Mouse (Mus musculus) limb, embryonic 15.5 days (tissue): ENCODE measurements at regions not wholly inside any gene's neighbourhood (a gene's known extent, or its start where the extent isn't known, plus 50 kb on each side); places are given as distances from the start of the nearest gene placed in this dataset.

Experiments used
- ATAC-seq: fragments of 200-750 bp; cut with Nextera tagmentation; 2 replicates; pipeline ENCODE4 v1.8.0; 2017; ENCODE audit warnings: low read depth, moderate TSS enrichment; ENCODE audit not compliant: insufficient number of reproducible peaks, low FRiP score, low TSS enrichment
- H3K27ac ChIP-seq: fragments of 300-500 bp; sonication (generic); 2 replicates; pipeline ENCODE4 v1.5.1; 2015; ENCODE audit warnings: moderate library complexity, mild to moderate bottlenecking, inconsistent platforms
- H3K27me3 ChIP-seq: fragments of 300-500 bp; sonication (generic); 2 replicates; pipeline ENCODE4 v1.6.1; 2015; ENCODE audit warnings: inconsistent platforms
- H3K36me3 ChIP-seq: fragments of 300-500 bp; sonication (generic); 2 replicates; pipeline ENCODE4 v1.6.1; 2015; ENCODE audit warnings: inconsistent platforms
- H3K4me1 ChIP-seq: fragments of 300-500 bp; sonication (generic); 2 replicates; pipeline ENCODE4 v1.6.1; 2015; ENCODE audit warnings: inconsistent platforms
- H3K4me2 ChIP-seq: fragments of 300-500 bp; sonication (generic); 2 replicates; pipeline ENCODE4 v1.6.1; 2015; ENCODE audit warnings: mild to moderate bottlenecking, inconsistent platforms
- H3K4me3 ChIP-seq: fragments of 300-500 bp; sonication (generic); 2 replicates; pipeline ENCODE4 v1.5.1; 2015; ENCODE audit warnings: mild to moderate bottlenecking, inconsistent platforms
- H3K9ac ChIP-seq: fragments of 300-500 bp; sonication (generic); 2 replicates; pipeline ENCODE4 v1.6.1; 2015; ENCODE audit warnings: inconsistent platforms
- H3K9me3 ChIP-seq: fragments of 300-500 bp; sonication (generic); 2 replicates; pipeline ENCODE4 v1.6.1; 2016; ENCODE audit warnings: inconsistent platforms
- WGBS: fragments of 180-500 bp; shearing (Covaris S2); methylation state at CpG from one replicate; pipeline ENCODE4 v1.1.7; 2015; 5-methylcytosine and 5-hydroxymethylcytosine counted together

GRCm38 (mm10) chr13:52334962-52335361, 196.1 kb downstream of the Diras2 start:
- Histone ChIP-seq H3K9ac (no peak overlapping the region), H3K36me3 (no peaks in the 10 kb centered on the region), H3K4me3 (no peak overlapping the region), H3K4me1 (no peaks in the 10 kb centered on the region), H3K9me3 (no peaks in the 10 kb centered on the region), H3K4me2 (no peak overlapping the region), H3K27ac (no peak overlapping the region), H3K27me3 (no peaks in the 10 kb centered on the region)
- no peak for ATAC-seq
- 68% methylated on average over 3 of the region's 3 CpGs for WGBS

- 55% methylated on average over 7 of the region's 7 CpGs for WGBS
- no peak overlapping the region for H3K4me3 ChIP-seq
- no peaks in the 10 kb centered on the region for H3K4me1 ChIP-seq
- no peaks in the 10 kb centered on the region for H3K27me3 ChIP-seq
- no peaks in the 10 kb centered on the region for H3K9me3 ChIP-seq
- no peak overlapping the region for H3K27ac ChIP-seq
- no peak for ATAC-seq
- H3K36me3 ChIP-seq, result no peaks in the 10 kb centered on the region
- H3K4me2 ChIP-seq, result no peak overlapping the region
- no peak overlapping the region for H3K9ac ChIP-seq
These were observed 193.1 kb downstream of the Diras2 start for GRCm38 (mm10) chr13:52337936-52338335.

GRCm38 (mm10) chr13:52339156-52339555, 191.9 kb downstream of the Diras2 start:
- no peak overlapping the region for H3K4me3 ChIP-seq
- H3K9ac ChIP-seq, result no peak overlapping the region
- no peaks in the 10 kb centered on the region for H3K4me1 ChIP-seq
- H3K27ac ChIP-seq, result no peak overlapping the region
- ATAC-seq, result no peak
- H3K27me3 ChIP-seq, result no peaks in the 10 kb centered on the region
- no peaks in the 10 kb centered on the region for H3K9me3 ChIP-seq
- H3K36me3 ChIP-seq, result no peaks in the 10 kb centered on the region
- 73% methylated on average over 10 of the region's 10 CpGs for WGBS
- H3K4me2 ChIP-seq, result no peak overlapping the region

- no peaks in the 10 kb centered on the region for H3K4me1 ChIP-seq
- WGBS, result 80% methylated on average over 8 of the region's 8 CpGs
- no peak overlapping the region for H3K4me3 ChIP-seq
- H3K9me3 ChIP-seq, result no peaks in the 10 kb centered on the region
- H3K9ac ChIP-seq, result no peak overlapping the region
- no peaks in the 10 kb centered on the region for H3K36me3 ChIP-seq
- no peak overlapping the region for H3K27ac ChIP-seq
- no peaks in the 10 kb centered on the region for H3K27me3 ChIP-seq
- ATAC-seq, result no peak
- H3K4me2 ChIP-seq, result no peak overlapping the region
These were observed 189.1 kb downstream of the Diras2 start for GRCm38 (mm10) chr13:52341981-52342380.

GRCm38 (mm10) chr13:52344383-52344782, 186.7 kb downstream of the Diras2 start:
- no peak overlapping the region for H3K27ac ChIP-seq
- no peak for ATAC-seq
- H3K27me3 ChIP-seq, result no peaks in the 10 kb centered on the region
- 75% methylated on average over 2 of the region's 2 CpGs for WGBS
- no peak overlapping the region for H3K4me2 ChIP-seq
- H3K4me3 ChIP-seq, result no peak overlapping the region
- H3K4me1 ChIP-seq, result no peaks in the 10 kb centered on the region
- H3K9me3 ChIP-seq, result no peaks in the 10 kb centered on the region
- no peaks in the 10 kb centered on the region for H3K36me3 ChIP-seq
- no peak overlapping the region for H3K9ac ChIP-seq

GRCm38 (mm10) chr13:52344853-52345252, 186.2 kb downstream of the Diras2 start:
- no peak for ATAC-seq
- Histone ChIP-seq H3K4me3 (no peak overlapping the region), H3K9me3 (no peaks in the 10 kb centered on the region), H3K27me3 (no peaks in the 10 kb centered on the region), H3K27ac (no peak overlapping the region), H3K4me1 (no peaks in the 10 kb centered on the region), H3K4me2 (no peak overlapping the region), H3K9ac (no peak overlapping the region), H3K36me3 (no peaks in the 10 kb centered on the region)
- 92% methylated on average over 3 of the region's 3 CpGs for WGBS

- 57% methylated on average over 13 of the region's 13 CpGs for WGBS
- H3K4me2 ChIP-seq, result no peak overlapping the region
- H3K9ac ChIP-seq, result no peak overlapping the region
- H3K27me3 ChIP-seq, result no peaks in the 10 kb centered on the region
- ATAC-seq, result no peak
- H3K4me3 ChIP-seq, result no peak overlapping the region
- H3K36me3 ChIP-seq, result no peaks in the 10 kb centered on the region
- H3K27ac ChIP-seq, result no peak overlapping the region
- no peaks in the 10 kb centered on the region for H3K4me1 ChIP-seq
- no peaks in the 10 kb centered on the region for H3K9me3 ChIP-seq
These were observed 185.6 kb downstream of the Diras2 start for GRCm38 (mm10) chr13:52345375-52346026.

- Histone ChIP-seq H3K9ac (no peak overlapping the region), H3K4me1 (no peaks in the 10 kb centered on the region), H3K27ac (no peak overlapping the region), H3K27me3 (no peaks in the 10 kb centered on the region), H3K4me2 (no peak overlapping the region), H3K9me3 (no peaks in the 10 kb centered on the region), H3K36me3 (no peaks in the 10 kb centered on the region), H3K4me3 (no peak overlapping the region)
- no peak for ATAC-seq
- 82% methylated on average over 5 of the region's 5 CpGs for WGBS
These were observed 185.1 kb downstream of the Diras2 start for GRCm38 (mm10) chr13:52346027-52346375.

- no peaks in the 10 kb centered on the region for H3K27me3 ChIP-seq
- WGBS, result 53% methylated on average over 2 of the region's 2 CpGs
These were observed 183.4 kb downstream of the Diras2 start for GRCm38 (mm10) chr13:52347631-52348030.

GRCm38 (mm10) chr13:52349606-52350005, 181.5 kb downstream of the Diras2 start:
- Histone ChIP-seq H3K27ac (no peak overlapping the region), H3K4me1 (no peaks in the 10 kb centered on the region)
- 78% methylated on average over 5 of the region's 5 CpGs for WGBS

More at GRCm38 (mm10) chr13:52347631-52348030, 183.4 kb downstream of the Diras2 start:
- no peaks in the 10 kb centered on the region for H3K9me3 ChIP-seq
- no peaks in the 10 kb centered on the region for H3K36me3 ChIP-seq
- no peak overlapping the region for H3K4me3 ChIP-seq
- no peak for ATAC-seq
- H3K4me1 ChIP-seq, result no peaks in the 10 kb centered on the region
- no peak overlapping the region for H3K27ac ChIP-seq
- no peak overlapping the region for H3K4me2 ChIP-seq
- no peak overlapping the region for H3K9ac ChIP-seq

GRCm38 (mm10) chr13:52352576-52352975, 178.5 kb downstream of the Diras2 start:
- no peak overlapping the region for H3K4me2 ChIP-seq
- WGBS, result 60% methylated on average over 4 of the region's 4 CpGs
- H3K9me3 ChIP-seq, result no peaks in the 10 kb centered on the region
- no peaks in the 10 kb centered on the region for H3K36me3 ChIP-seq
- H3K27me3 ChIP-seq, result no peaks in the 10 kb centered on the region
- H3K9ac ChIP-seq, result no peak overlapping the region
- no peaks in the 10 kb centered on the region for H3K4me1 ChIP-seq
- no peak for ATAC-seq
- no peak overlapping the region for H3K4me3 ChIP-seq
- no peak overlapping the region for H3K27ac ChIP-seq

More at GRCm38 (mm10) chr13:52349606-52350005, 181.5 kb downstream of the Diras2 start:
- H3K36me3 ChIP-seq, result no peaks in the 10 kb centered on the region
- ATAC-seq, result no peak
- H3K9ac ChIP-seq, result no peak overlapping the region
- H3K4me3 ChIP-seq, result no peak overlapping the region
- H3K27me3 ChIP-seq, result no peaks in the 10 kb centered on the region
- no peak overlapping the region for H3K4me2 ChIP-seq
- no peaks in the 10 kb centered on the region for H3K9me3 ChIP-seq

GRCm38 (mm10) chr13:52353437-52353836, 177.6 kb downstream of the Diras2 start:
- 78% methylated on average over 3 of the region's 3 CpGs for WGBS
- H3K9me3 ChIP-seq, result no peaks in the 10 kb centered on the region
- no peak for ATAC-seq
- H3K9ac ChIP-seq, result no peak overlapping the region
- no peak overlapping the region for H3K4me3 ChIP-seq
- no peaks in the 10 kb centered on the region for H3K4me1 ChIP-seq
- no peak overlapping the region for H3K4me2 ChIP-seq
- H3K36me3 ChIP-seq, result no peaks in the 10 kb centered on the region
- no peak overlapping the region for H3K27ac ChIP-seq
- H3K27me3 ChIP-seq, result no peaks in the 10 kb centered on the region

GRCm38 (mm10) chr13:52353966-52354365, 177.1 kb downstream of the Diras2 start:
- ATAC-seq, result no peak
- WGBS, result 76% methylated on average over 2 of the region's 2 CpGs
- H3K4me1 ChIP-seq, result no peaks in the 10 kb centered on the region
- H3K36me3 ChIP-seq, result no peaks in the 10 kb centered on the region
- H3K9me3 ChIP-seq, result no peaks in the 10 kb centered on the region
- H3K27me3 ChIP-seq, result no peaks in the 10 kb centered on the region
- H3K9ac ChIP-seq, result no peak overlapping the region
- no peak overlapping the region for H3K4me2 ChIP-seq
- no peak overlapping the region for H3K4me3 ChIP-seq
- H3K27ac ChIP-seq, result no peak overlapping the region
